Mouse (Mus musculus): ENCODE results near the gene Nav2.

DNA sequence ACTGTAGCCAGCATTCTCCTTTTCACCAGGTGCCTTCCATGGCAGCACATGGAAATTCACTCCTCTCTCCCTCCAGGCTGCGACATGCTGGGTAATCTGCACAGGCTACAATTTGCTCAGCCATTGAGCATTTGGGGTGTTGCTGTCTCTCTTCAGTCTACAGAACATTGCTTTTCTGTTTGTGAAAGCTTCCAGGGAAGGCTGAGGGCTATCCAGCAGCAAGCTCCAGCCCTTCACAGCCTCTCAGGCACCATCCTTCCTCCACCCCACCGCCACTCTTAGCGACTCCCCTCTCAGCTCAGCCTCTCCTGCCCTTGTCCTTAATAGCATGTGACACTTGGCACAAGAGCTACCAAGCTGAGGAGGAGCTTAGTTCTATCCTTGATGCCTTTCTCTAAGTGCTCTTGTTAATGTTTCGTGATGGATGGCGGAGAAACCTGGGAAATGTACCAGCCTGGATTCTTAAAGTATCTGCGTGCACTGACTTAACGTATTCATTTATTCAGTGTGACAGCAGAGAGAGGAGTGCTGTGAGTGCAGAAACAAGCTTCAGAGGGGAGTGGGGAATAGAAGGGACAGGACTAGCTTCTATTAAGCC, 282.7 kb downstream of the Nav2 start:
- TF ChIP-seq POLR2A (IDR thresholded peaks at IDR 0.05; ENCODE audit: borderline replicate concordance, extremely low read depth, insufficient read depth, insufficient read length, poor library complexity, severe bottlenecking) (no peak), CTCF (IDR thresholded peaks at IDR 0.05; ENCODE audit: borderline replicate concordance, extremely low read depth, insufficient read depth, insufficient read length) (no peak)
